Mouse (Mus musculus) small intestine, adult 10 weeks (tissue): ENCODE data around the gene Gngt1. TPM values are rescaled to one million over a fixed set of nuclear protein-coding genes. Genes with fewer than 3 reads are reported as not detected.

Experiments
- polyA plus RNA-seq: library from polyadenylated mRNA; stranded (reverse); fragments of 350-450 nt; fragmentation: Illumina TruSeq; extraction: RNeasy Lipid Tissue Mini Kit (QIAGEN cat#74804); gene quantifications from one replicate; pipeline ENCODE4 v1.2.3, GENCODE M21; 2014; ENCODE audit warnings: low replicate concordance

Gngt1 gene
- polyA plus RNA-seq: 0.41 TPM

GRCm38 (mm10) chr6:3993492-3993891 is at the start of gene Gngt1:
Gene Gngt1, plus strand, starts transcription at chr6:3993792.

GRCm38 (mm10) chr6:3988750-3989149 is 4.8 kb upstream of the Gngt1 start, which contains the start of gene Tfpi2:
Gene Tfpi2, minus strand, starts transcription at chr6:3988919.

GRCm38 (mm10) chr6:4003890-4004306 is 10.3 kb downstream of the Gngt1 start, which contains the start of gene Gng11:
Gene Gng11, plus strand, starts transcription at chr6:4003904.

Other genes with a start within 250 kb of the Gngt1 start
- gene Calcr, start 229.1 kb upstream of the Gngt1 start, polyA plus RNA-seq: not detected
- gene Tfpi2, start 4.9 kb upstream of the Gngt1 start, polyA plus RNA-seq: 20.5 TPM
- 54.0 TPM for gene Gng11, start 10.1 kb downstream of the Gngt1 start, polyA plus RNA-seq
- 461 TPM for gene Bet1, start 93.2 kb downstream of the Gngt1 start, polyA plus RNA-seq